Mouse (Mus musculus) G1E (cell line): ENCODE measurements around the gene Akap12. TPM values are rescaled to one million over a fixed set of nuclear protein-coding genes. Genes with fewer than 3 reads are reported as not detected.
A peak's percentile ranks its signal among the peaks of the same experiment; 100 is the strongest.

Source experiments
- ATAC-seq: 2 replicates; pipeline ENCODE4 v1.8.0; 2016; ENCODE audit warnings: mild to moderate bottlenecking; ENCODE audit not compliant: insufficient number of reproducible peaks, poor library complexity, low FRiP score, severe bottlenecking; ENCODE audit errors: extremely low read depth
- DNase-seq: peaks from one replicate; pipeline ENCODE4 v3.0.0; 2012; ENCODE audit warnings: low spot score
- H3K27me3 ChIP-seq: 2 replicates; pipeline ENCODE4 v1.6.1; 2012; ENCODE audit warnings: mild to moderate bottlenecking, low read length, inconsistent platforms; ENCODE audit not compliant: insufficient read depth
- H3K36me3 ChIP-seq: replicated peaks from 2 replicates; pipeline ENCODE3; 2012; ENCODE audit warnings: mild to moderate bottlenecking, inconsistent platforms
- H3K4me1 ChIP-seq: 2 replicates; pipeline ENCODE4 v1.6.1; 2012; ENCODE audit warnings: low read depth, low read length, inconsistent platforms, mixed read lengths; ENCODE audit not compliant: insufficient read depth
- H3K4me3 ChIP-seq: 2 replicates; pipeline ENCODE4 v1.5.1; 2012; ENCODE audit warnings: low read depth, mild to moderate bottlenecking, inconsistent platforms, low read length, moderate library complexity, mixed read lengths
- H3K9me3 ChIP-seq: replicated peaks from 2 replicates; pipeline ENCODE4 v1.6.1; 2012; ENCODE audit warnings: inconsistent platforms
- CTCF ChIP-seq: IDR thresholded peaks from 2 replicates; pipeline ENCODE4 v1.5.1; 2012; ENCODE audit warnings: low read depth, low read length, inconsistent platforms, mixed read lengths
- GATA1 ChIP-seq: IDR thresholded peaks from 2 replicates; pipeline ENCODE4 v1.6.1; 2012; ENCODE audit warnings: borderline replicate concordance, low read length, inconsistent platforms, mixed read lengths
- GATA2 ChIP-seq: IDR thresholded peaks from 2 replicates; pipeline ENCODE4 v1.6.1; 2012; ENCODE audit warnings: low read depth, low read length, inconsistent platforms, borderline replicate concordance
- POLR2AphosphoS5 ChIP-seq: IDR thresholded peaks from 2 replicates; pipeline ENCODE4 v1.6.1; 2012; ENCODE audit warnings: low read depth, low read length, inconsistent platforms; ENCODE audit not compliant: insufficient replicate concordance
- TAL1 ChIP-seq: conservative IDR thresholded peaks from 2 replicates; pipeline ENCODE4 v1.6.1; 2012; ENCODE audit warnings: low read depth, low read length, inconsistent platforms, mixed read lengths
- polyA plus RNA-seq: library from polyadenylated mRNA; stranded (reverse); fragments of >175 nt; gene quantifications from 2 replicates; pipeline ENCODE4 v1.2.3, GENCODE M21; 2012
- total RNA-seq, 2 experiments: library from RNA; stranded (forward) in 1 of 2; stranded (reverse) in 1 of 2; fragments of 200-1000 nt in 1 of 2; fragments of >200 nt in 1 of 2; fragmentation: Nextera tagmentation in 1 of 2; gene quantifications; 2 replicates each; pipeline ENCODE4 v1.2.3; 2014 to 2017

Akap12 gene
- total and polyA plus RNA-seq, 3 experiments, result 0.11 TPM; not detected in 2

DNA sequence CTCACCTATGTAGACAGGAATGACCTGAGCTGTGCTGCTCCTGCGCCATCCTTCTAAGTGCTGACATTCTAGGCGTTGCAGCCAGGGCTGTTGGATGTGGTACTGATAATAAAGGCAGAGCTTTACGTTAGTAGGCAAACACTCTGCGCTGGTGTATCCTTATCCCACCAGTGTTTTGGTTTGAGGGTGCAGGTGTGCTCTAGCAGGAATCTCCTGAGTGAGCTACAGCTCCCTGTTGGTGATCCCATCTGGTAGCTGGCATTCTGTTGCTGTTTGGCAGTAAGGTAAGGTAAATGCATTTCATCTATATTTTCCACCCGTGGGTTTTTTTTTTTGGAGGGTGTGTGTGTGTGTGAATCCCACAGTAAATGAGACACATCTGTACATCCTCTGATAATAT, 131.9 kb downstream of the Akap12 start:
- H3K36me3 ChIP-seq, result peaks cover 74% of the 10 kb centered on the region
- no peak for TF ChIP-seq POLR2AphosphoS5
- no peak for TF ChIP-seq CTCF
- no peak for TF ChIP-seq TAL1
- no peak for TF ChIP-seq GATA1
- no peak for TF ChIP-seq GATA2
- H3K4me1 ChIP-seq, result peaks cover 19% of the 10 kb centered on the region
- no peak overlapping the region for H3K4me3 ChIP-seq
- DNase-seq, result no peak
- H3K27me3 ChIP-seq, result no peaks in the 10 kb centered on the region
- H3K9me3 ChIP-seq, result no peaks in the 10 kb centered on the region
- no peak for ATAC-seq

- Histone ChIP-seq H3K27me3 (no peaks in the 10 kb centered on the region), H3K36me3 (peaks cover 82% of the 10 kb centered on the region), H3K9me3 (no peaks in the 10 kb centered on the region), H3K4me3 (no peak overlapping the region), H3K4me1 (peaks cover 16% of the 10 kb centered on the region)
- DNase-seq (no peak), ATAC-seq (no peak)
- TF ChIP-seq POLR2AphosphoS5 (no peak), CTCF (no peak), GATA2 (no peak), TAL1 (no peak), GATA1 (no peak)
These were observed 138.8 kb downstream of the Akap12 start for GRCm38 (mm10) chr10:4404895-4405491.

DNA sequence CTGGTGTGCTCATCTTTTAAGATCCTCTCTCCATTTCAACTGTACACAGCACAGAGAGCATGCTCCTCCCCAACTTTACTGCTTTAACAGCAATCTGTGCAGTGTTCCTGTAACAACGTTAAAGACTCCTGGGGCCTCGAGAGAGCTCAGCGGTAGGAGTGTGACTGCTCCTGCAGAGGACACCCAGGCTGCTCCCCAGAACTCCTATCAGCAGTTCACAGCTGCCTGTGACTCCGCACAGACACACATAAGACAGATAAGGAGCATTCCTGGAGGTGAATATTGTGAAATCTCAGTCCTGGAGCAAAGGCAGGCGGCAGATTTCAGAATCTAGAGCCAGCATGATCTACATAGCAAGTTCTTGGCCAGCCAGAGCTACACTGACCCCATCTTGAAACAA, 139.3 kb downstream of the Akap12 start:
- peaks cover 16% of the 10 kb centered on the region for H3K4me1 ChIP-seq
- H3K36me3 ChIP-seq, result peaks cover 82% of the 10 kb centered on the region
- no peaks in the 10 kb centered on the region for H3K9me3 ChIP-seq
- H3K27me3 ChIP-seq, result no peaks in the 10 kb centered on the region
- TF ChIP-seq TAL1 (peak; percentile 32; the same call in 1 of the 2 replicates), POLR2AphosphoS5 (no peak), CTCF (no peak), GATA1 (no peak)
- H3K4me3 ChIP-seq, result no peak overlapping the region
- no peak for DNase-seq
- ATAC-seq, result peak; percentile 70

DNA sequence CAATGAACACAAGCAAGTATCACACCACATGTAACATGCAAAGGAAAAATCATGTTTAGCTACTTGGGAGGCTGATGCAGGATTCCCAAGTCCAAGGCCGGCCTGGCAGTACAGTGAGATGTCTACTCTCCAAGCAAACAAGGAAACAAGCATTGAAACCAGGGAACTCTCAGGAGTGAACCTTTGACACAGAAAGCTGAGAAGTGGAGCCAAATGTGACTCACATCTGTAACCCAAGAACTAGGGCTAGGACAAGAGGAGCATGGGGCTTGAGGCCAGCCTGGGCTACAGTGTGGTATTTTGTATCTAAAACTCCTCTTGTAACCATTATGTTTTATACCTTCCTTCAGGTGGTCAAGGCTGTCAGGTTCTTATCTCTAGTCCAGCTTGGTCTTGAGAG, 141.0 kb downstream of the Akap12 start:
- Histone ChIP-seq H3K27me3 (no peaks in the 10 kb centered on the region), H3K9me3 (no peaks in the 10 kb centered on the region), H3K36me3 (peaks cover 87% of the 10 kb centered on the region), H3K4me3 (no peak overlapping the region), H3K4me1 (peaks cover 16% of the 10 kb centered on the region)
- DNase-seq, result no peak
- TF ChIP-seq GATA2, result no peak
- no peak for TF ChIP-seq CTCF
- no peak for TF ChIP-seq GATA1
- TF ChIP-seq POLR2AphosphoS5, result no peak
- TF ChIP-seq TAL1, result no peak
- no peak for ATAC-seq

Other genes with a start within 250 kb of the Akap12 start
- 16.7 and 21.5 TPM in 2 replicates for gene Zbtb2, start 121.7 kb downstream of the Akap12 start, total RNA-seq (2014; fragmentation: Nextera tagmentation)
- 11.8 and 11.9 TPM in 2 replicates for gene Zbtb2, start 121.7 kb downstream of the Akap12 start, total RNA-seq (2017)
- 7.3 and 7.5 TPM in 2 replicates for gene Zbtb2, start 121.7 kb downstream of the Akap12 start, polyA plus RNA-seq
- 65.5 and 82.9 TPM in 2 replicates for gene Rmnd1, start 166.0 kb downstream of the Akap12 start, total RNA-seq (2014; fragmentation: Nextera tagmentation)
- 43.5 and 49.0 TPM in 2 replicates for gene Rmnd1, start 166.0 kb downstream of the Akap12 start, total RNA-seq (2017)
- 3.6 and 11.8 TPM in 2 replicates for gene Rmnd1, start 166.0 kb downstream of the Akap12 start, polyA plus RNA-seq
- gene Armt1, start 166.1 kb downstream of the Akap12 start, total RNA-seq (2014; fragmentation: Nextera tagmentation), result 43.2 and 50.4 TPM in 2 replicates
- 39.2 and 42.8 TPM in 2 replicates for gene Armt1, start 166.1 kb downstream of the Akap12 start, total RNA-seq (2017)
- 4.3 and 13.6 TPM in 2 replicates for gene Armt1, start 166.1 kb downstream of the Akap12 start, polyA plus RNA-seq
- gene Ccdc170, start 216.1 kb downstream of the Akap12 start, total RNA-seq (2014; fragmentation: Nextera tagmentation), result not detected in 2 replicates
- gene Ccdc170, start 216.1 kb downstream of the Akap12 start, total RNA-seq (2017), result 0.06 TPM in 1 of 2 replicates, not detected in the other
- not detected in 2 replicates for gene Ccdc170, start 216.1 kb downstream of the Akap12 start, polyA plus RNA-seq